Mouse (Mus musculus): ENCODE results near the gene Hoxc9. TPM values are rescaled to one million over a fixed set of nuclear protein-coding genes. Genes with fewer than 3 reads are reported as not detected.
A peak's percentile ranks its signal among the peaks of the same experiment; 100 is the strongest.

Hoxc9 gene
- polyA plus RNA-seq (2015; fragmentation: Nextera tagmentation; extraction: Ambion mirVana), result 0.06 TPM in 1 of 2 replicates, not detected in the other

DNA sequence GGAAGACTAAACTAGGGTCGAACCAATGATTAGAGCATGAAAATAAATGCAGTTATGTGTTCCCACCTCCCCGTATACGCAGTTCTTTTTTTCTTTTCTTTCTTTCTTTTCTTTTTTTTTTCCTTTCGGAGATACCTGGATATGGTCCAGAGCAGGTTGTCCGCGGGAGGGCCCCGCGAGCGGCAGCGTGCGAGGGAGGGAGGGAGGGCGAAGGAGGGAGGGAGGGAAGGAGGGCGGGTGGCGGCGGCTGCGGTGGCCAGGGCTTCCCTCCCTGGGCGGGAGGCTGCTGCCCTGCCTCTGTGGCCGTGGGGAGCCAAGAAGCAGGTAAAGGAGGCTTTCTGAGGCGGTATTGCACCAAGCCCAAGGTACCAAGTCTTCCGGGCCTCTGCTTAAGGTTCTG is at the start of gene Hoxc9:
Hoxc9 (plus strand) TSS at position 269 of the 400 bp plus-strand sequence.
- 3% methylated on average over 8 of the region's 20 CpGs for WGBS
- H3K27ac ChIP-seq, result no peak within 1 kb of the TSS
- ATAC-seq (ENCODE audit: borderline replicate concordance, extremely low read depth, low FRiP score, low TSS enrichment), result no peak
- H3K4me1 ChIP-seq, result peaks cover 4% of the 10 kb centered on the region; the same call in 1 of the 2 replicates
- H3K27me3 ChIP-seq, result peaks cover 100% of the 10 kb centered on the region
- no peaks in the 10 kb centered on the region for H3K36me3 ChIP-seq
- no peaks in the 10 kb centered on the region for H3K9me3 ChIP-seq
- no peak within 1 kb of the TSS for H3K9ac ChIP-seq
- H3K4me2 ChIP-seq, result peak within 1 kb of the TSS; percentile 14; the same call in 1 of the 2 replicates
- H3K4me3 ChIP-seq, result 0 out of 2 replicates have a peak within 1 kb of the TSS, but pooled peaks have one; percentile 8

DNA sequence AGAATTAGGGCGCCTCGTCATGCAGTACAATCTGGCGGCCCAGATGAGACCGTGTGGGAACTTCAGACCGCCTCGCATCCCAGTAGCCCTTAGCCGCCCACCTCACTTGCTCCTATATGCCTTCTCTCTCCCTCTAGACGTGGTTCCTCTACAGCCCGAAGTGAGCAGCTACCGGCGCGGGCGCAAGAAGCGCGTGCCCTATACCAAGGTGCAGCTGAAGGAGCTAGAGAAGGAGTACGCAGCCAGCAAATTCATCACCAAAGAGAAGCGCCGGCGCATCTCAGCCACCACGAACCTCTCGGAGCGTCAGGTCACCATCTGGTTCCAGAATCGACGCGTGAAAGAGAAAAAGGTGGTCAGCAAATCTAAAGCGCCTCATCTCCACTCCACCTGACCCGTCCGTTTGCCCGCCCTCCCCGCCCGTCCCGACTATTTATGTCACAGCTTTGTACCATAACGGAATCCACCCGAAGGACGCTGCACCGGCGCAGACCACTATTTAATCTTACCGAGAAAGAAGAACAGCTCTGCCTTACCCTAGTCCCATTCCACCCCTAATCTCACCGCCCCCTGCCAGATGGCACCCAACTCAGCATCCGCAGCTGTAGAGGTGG is 49.1 kb upstream of the Hoxc9 start:
- H3K9me3 ChIP-seq, result no peaks in the 10 kb centered on the region
- H3K27ac ChIP-seq, result no peak overlapping the region
- ATAC-seq (ENCODE audit: borderline replicate concordance, extremely low read depth, low FRiP score, low TSS enrichment), result no peak
- under 1% methylated on average over 39 of the region's 40 CpGs for WGBS
- no peak overlapping the region for H3K9ac ChIP-seq
- no peak overlapping the region for H3K4me2 ChIP-seq
- no peaks in the 10 kb centered on the region for H3K36me3 ChIP-seq
- no peaks in the 10 kb centered on the region for H3K4me1 ChIP-seq
- H3K27me3 ChIP-seq, result peaks cover 99% of the 10 kb centered on the region
- H3K4me3 ChIP-seq, result no peak overlapping the region

DNA sequence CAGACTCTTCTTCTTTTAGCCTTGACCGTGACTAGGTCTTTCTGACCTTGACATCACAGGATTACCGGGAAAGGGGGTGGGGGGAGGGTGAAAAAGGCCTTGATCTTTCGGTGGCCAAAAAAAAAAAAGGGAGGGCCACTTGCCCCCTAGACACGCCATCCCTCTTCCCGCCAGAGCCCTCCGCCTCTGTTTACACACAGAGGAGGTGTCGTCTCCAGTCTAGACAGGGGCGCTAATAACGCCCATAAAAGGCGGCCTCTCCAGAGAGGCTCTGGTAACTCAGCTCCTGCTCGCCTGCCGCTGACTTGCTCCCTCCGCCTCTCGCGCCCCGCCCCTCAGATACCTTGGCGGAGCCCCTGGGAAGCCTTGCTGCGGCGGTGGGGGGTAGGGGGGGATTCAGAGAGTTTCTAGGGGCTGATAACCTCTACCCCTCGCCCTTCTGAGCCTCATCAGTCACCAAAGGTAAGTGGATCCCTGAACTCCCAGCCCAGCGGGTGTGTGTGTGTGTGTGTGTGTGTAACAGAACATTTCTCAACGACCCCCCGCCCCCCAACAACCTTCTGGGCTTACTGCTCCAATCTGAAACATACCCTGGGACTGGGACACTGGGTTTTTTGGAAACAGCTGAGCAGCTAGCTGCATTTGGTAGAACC is 44.4 kb upstream of the Hoxc9 start:
- under 1% methylated on average over 23 of the region's 23 CpGs for WGBS
- Histone ChIP-seq H3K27ac (no peak overlapping the region), H3K27me3 (peaks cover 100% of the 10 kb centered on the region), H3K36me3 (no peaks in the 10 kb centered on the region), H3K4me1 (peaks cover 2% of the 10 kb centered on the region; the same call in 1 of the 2 replicates), H3K4me3 (no peak overlapping the region), H3K9me3 (no peaks in the 10 kb centered on the region), H3K4me2 (no peak overlapping the region), H3K9ac (no peak overlapping the region)
- no peak for ATAC-seq (ENCODE audit: borderline replicate concordance, extremely low read depth, low FRiP score, low TSS enrichment)

DNA sequence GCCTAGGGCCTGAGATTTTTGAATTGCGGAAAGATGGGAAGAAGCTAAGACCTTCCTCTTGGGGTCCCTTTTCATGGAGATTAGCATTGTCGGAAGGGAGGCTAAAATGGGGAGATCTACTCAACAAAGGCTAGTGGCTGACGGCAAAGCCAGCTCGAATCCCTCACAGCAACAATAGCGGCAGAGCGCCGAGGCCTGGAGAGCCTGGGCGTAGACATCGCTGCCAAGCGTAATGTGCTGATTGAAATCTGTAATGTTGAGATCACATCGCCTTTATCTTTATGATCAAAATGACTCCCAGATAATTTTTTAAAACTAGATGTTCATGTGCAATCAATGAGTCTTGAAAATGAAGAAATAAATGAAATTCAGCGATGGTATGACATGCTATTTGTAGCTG is 41.8 kb upstream of the Hoxc9 start:
- ATAC-seq (ENCODE audit: borderline replicate concordance, extremely low read depth, low FRiP score, low TSS enrichment), result no peak
- H3K9me3 ChIP-seq, result no peaks in the 10 kb centered on the region
- H3K36me3 ChIP-seq, result no peaks in the 10 kb centered on the region
- no peak overlapping the region for H3K27ac ChIP-seq
- H3K4me2 ChIP-seq, result no peak overlapping the region
- WGBS, result 2% methylated on average over 12 of the region's 12 CpGs
- peaks cover 100% of the 10 kb centered on the region for H3K27me3 ChIP-seq
- H3K4me3 ChIP-seq, result no peak overlapping the region
- H3K4me1 ChIP-seq, result peaks cover 2% of the 10 kb centered on the region; the same call in 1 of the 2 replicates
- H3K9ac ChIP-seq, result no peak overlapping the region

DNA sequence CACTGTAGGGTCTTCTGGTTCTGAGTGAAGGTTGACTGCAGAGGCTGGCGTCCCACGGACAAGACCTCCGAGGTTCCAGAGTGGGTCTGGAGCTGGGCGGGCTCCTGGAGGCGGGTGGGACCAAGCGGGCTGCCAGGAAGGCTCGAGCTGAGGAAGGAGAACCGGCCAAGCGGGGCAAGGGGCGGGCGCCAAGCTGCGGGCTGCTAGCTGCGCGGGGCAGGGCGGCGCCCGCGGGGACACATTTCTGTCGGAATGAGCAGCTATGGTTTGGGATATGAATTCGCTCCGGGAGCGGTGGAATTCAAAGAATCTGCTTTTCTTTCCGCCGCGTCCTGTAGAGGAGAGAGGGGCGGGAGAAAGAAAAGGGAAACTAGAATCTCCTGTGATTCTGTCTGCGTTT is 41.3 kb upstream of the Hoxc9 start:
- Histone ChIP-seq H3K4me1 (peaks cover 2% of the 10 kb centered on the region; the same call in 1 of the 2 replicates), H3K27me3 (peaks cover 100% of the 10 kb centered on the region), H3K9ac (no peak overlapping the region), H3K4me3 (no peak overlapping the region), H3K9me3 (no peaks in the 10 kb centered on the region), H3K27ac (no peak overlapping the region), H3K36me3 (no peaks in the 10 kb centered on the region), H3K4me2 (no peak overlapping the region)
- WGBS, result under 1% methylated on average over 26 of the region's 27 CpGs
- ATAC-seq (ENCODE audit: borderline replicate concordance, extremely low read depth, low FRiP score, low TSS enrichment), result no peak

DNA sequence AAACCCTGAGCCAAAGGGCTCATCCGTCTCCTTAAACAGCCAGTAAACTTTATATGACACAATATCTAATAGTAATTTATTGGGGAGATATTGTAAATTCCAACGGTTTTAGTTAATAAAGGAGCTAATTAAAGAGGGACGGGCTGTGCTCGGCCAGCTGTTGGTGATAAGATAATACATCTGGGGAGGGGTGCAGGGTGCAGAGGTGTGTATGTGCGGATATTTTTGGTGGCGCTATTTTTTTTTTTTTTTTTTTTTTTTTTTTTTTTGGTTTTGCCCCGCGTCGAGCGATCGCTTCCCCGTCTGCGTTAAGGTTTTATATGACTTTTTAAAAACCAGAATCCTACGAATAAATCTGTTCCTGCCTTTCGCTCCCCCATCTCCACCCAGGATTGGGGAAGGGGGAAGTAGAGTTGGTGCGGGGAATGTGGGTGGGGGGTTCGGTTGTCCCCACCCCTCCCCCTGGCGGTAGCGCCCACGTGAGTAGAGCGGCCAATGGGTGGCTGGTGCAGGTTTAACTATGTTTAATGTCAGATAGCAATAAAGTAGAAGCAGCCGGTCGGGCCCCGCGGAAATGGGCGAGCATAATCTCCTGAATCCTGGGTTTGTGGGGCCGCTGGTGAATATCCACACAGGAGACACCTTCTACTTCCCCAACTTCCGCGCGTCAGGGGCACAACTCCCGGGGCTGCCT is 39.8 kb upstream of the Hoxc9 start, which contains the start of gene Hoxc12:
Hoxc12 (plus strand) TSS at position 479 of the 694 bp plus-strand sequence.
- Histone ChIP-seq H3K27ac (no peak within 1 kb of the TSS), H3K36me3 (no peaks in the 10 kb centered on the region), H3K4me1 (peaks cover 2% of the 10 kb centered on the region; the same call in 1 of the 2 replicates), H3K4me2 (no peak within 1 kb of the TSS), H3K9me3 (no peaks in the 10 kb centered on the region), H3K27me3 (peaks cover 100% of the 10 kb centered on the region), H3K4me3 (no peak within 1 kb of the TSS), H3K9ac (no peak within 1 kb of the TSS)
- ATAC-seq (ENCODE audit: borderline replicate concordance, extremely low read depth, low FRiP score, low TSS enrichment), result no peak
- under 1% methylated on average over 31 of the region's 31 CpGs for WGBS

DNA sequence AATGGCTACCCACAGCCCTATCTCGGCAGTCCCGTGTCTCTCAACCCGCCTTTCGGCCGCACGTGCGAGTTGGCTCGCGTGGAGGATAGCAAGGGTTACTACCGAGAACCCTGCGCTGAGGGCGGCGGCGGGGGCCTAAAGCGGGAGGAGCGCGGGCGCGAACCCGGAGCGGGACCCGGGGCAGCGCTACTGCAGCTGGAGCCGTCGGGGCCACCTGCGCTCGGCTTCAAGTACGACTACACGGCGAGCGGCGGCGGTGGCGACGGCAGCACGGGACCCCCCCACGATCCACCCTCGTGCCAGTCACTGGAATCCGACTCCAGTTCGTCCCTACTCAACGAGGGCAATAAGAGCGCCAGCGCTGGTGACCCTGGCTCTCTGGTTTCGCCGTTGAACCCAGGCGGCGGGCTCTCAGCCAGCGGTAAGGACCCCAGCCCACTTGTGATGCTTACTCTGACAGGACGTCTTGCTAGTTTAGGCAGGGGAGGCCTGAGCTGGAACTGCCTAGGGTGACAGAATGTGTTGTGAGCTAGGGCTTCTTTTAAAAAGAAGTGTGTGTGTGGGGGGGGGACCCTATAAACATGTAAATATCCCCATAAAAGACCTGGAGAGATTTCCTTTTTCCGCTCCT is 39.1 kb upstream of the Hoxc9 start:
- no peak overlapping the region for H3K9ac ChIP-seq
- peaks cover 100% of the 10 kb centered on the region for H3K27me3 ChIP-seq
- no peak overlapping the region for H3K27ac ChIP-seq
- no peak overlapping the region for H3K4me2 ChIP-seq
- no peak overlapping the region for H3K4me3 ChIP-seq
- no peaks in the 10 kb centered on the region for H3K36me3 ChIP-seq
- WGBS, result 2% methylated on average over 50 of the region's 50 CpGs
- no peak for ATAC-seq (ENCODE audit: borderline replicate concordance, extremely low read depth, low FRiP score, low TSS enrichment)
- H3K9me3 ChIP-seq, result no peaks in the 10 kb centered on the region
- peaks cover 2% of the 10 kb centered on the region; the same call in 1 of the 2 replicates for H3K4me1 ChIP-seq

DNA sequence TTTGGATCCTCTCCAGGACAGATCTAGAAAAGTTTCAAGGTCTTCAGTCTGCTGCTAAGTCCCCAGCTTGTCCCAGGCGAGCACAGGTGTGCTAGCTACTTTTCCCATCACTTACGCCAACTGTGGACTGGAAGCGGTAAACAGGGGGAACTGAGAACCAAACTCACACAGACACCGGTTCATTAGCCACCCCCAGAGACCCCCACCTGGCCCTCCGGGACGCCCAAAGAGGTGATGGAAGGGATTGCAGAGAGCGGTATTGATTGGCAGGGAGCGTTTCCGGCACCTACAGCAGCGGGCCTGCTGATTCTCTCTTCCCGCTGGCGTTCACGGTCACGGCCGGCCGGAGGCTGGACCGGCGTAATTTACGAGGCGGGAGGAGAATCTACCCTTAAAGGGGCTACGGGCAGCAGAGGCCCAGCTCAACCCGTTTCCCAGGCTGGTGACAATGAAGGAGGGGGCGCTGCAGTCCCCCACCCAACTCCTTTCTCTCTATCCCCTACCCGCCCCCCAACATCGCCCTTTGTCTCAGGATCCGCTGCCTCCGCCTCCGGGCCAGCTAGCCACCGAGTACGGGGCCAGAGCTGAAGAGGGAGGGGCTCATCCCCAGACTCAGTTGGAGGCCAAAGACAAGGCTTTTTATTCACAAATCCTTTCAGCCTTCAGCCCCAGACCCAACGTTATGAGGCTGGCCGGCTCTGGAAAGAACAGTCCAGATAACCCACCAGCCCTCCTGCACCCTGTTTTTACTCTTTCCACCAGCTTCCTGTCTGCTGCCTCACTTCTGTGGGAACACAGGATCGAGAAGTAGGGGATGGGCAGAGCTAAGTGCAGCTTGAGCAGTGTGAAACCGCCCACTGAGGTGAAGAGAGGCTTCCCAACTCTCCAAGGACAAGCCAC is 36.7 kb upstream of the Hoxc9 start:
- no peak for ATAC-seq (ENCODE audit: borderline replicate concordance, extremely low read depth, low FRiP score, low TSS enrichment)
- Histone ChIP-seq H3K27me3 (peaks cover 100% of the 10 kb centered on the region), H3K9me3 (no peaks in the 10 kb centered on the region), H3K4me2 (no peak overlapping the region), H3K36me3 (no peaks in the 10 kb centered on the region), H3K9ac (no peak overlapping the region), H3K4me1 (peaks cover 2% of the 10 kb centered on the region; the same call in 1 of the 2 replicates), H3K4me3 (no peak overlapping the region), H3K27ac (no peak overlapping the region)
- WGBS, result 1% methylated on average over 34 of the region's 34 CpGs

DNA sequence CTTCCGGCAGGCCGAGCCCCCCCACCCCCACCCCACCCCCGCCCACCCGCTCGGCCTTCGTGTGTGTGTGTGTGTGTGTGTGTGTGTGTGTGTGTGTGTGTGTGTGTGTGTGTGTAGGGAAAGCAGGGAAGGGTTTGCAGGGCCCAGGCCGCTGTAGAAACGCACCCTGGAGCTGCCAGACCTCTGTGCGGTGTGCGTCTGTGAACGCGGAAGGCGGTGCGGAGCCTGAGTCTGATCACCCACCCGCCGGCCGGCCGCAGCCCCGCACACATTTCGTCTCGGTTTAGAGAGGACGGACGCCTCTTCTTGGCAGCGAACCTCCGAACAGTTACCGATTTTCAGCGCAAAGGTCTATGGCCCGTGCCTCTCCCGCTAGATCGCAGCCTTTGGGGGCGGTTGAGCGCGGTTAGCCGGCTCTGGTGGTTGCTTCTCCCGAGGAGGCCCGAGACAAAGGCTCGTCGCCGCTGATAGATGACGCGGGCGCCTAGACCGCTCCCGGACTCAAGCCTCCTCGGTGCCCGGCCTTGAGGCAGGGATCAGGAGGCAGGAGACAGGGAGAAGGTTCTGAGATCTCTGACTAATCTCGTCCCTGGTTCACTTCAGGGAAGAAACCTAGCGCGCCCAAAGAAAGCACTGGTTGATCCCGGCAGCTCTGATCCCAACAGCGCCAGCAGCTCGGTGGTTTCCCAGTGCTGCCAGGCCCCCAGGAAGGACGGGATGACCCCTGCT is 33.3 kb upstream of the Hoxc9 start:
- Histone ChIP-seq H3K36me3 (no peaks in the 10 kb centered on the region), H3K4me1 (no peaks in the 10 kb centered on the region), H3K4me2 (peak overlapping the region; percentile 7), H3K27me3 (peaks cover 100% of the 10 kb centered on the region), H3K27ac (no peak overlapping the region), H3K9me3 (no peaks in the 10 kb centered on the region), H3K4me3 (no peak overlapping the region), H3K9ac (no peak overlapping the region)
- WGBS, result under 1% methylated on average over 39 of the region's 53 CpGs
- ATAC-seq (ENCODE audit: borderline replicate concordance, extremely low read depth, low FRiP score, low TSS enrichment), result no peak

DNA sequence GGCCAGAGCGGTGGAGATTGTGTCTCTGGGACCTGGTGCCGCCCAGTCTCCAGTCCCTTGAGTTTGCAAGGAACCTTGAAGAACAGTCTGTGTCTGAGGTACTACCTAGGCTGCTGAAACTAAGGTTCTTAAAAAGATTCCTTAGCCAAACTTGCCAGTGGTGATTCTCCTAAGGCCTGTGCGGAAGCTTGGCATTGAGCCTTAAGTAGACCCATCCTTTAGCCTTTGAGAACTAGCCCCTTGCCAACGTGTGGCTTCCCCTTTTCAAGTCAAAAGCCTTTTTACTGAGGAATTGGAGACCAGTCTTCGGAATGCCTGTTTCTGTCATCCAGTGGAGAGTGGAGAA is 32.8 kb upstream of the Hoxc9 start:
- H3K27me3 ChIP-seq, result peaks cover 100% of the 10 kb centered on the region
- 6% methylated on average over 5 of the region's 5 CpGs for WGBS
- no peaks in the 10 kb centered on the region for H3K9me3 ChIP-seq
- H3K4me2 ChIP-seq, result peak overlapping the region; percentile 7; the same call in 1 of the 2 replicates
- no peak overlapping the region for H3K4me3 ChIP-seq
- H3K36me3 ChIP-seq, result no peaks in the 10 kb centered on the region
- no peaks in the 10 kb centered on the region for H3K4me1 ChIP-seq
- no peak for ATAC-seq (ENCODE audit: borderline replicate concordance, extremely low read depth, low FRiP score, low TSS enrichment)
- no peak overlapping the region for H3K9ac ChIP-seq
- H3K27ac ChIP-seq, result no peak overlapping the region
